Mouse (Mus musculus) ES-CJ7 (cell line): ENCODE measurements around the gene Sprr2j-ps.

Experiments
- DNase-seq: peaks from one replicate; pipeline ENCODE4 v3.0.0; 2011; ENCODE audit warnings: low read depth, low spot score

Sprr2j-ps gene

GRCm38 (mm10) chr3:92417782-92418181 is at the start of gene Sprr2j-ps:
Gene Sprr2j-ps (plus strand): TSS chr3:92418082.
- DNase-seq: no peak

- no peak for DNase-seq
These were observed 44.3 kb upstream of the Sprr2j-ps start for GRCm38 (mm10) chr3:92373613-92374012.

- DNase-seq: no peak
These were observed 32.5 kb upstream of the Sprr2j-ps start, which contains the start of gene Sprr2h for GRCm38 (mm10) chr3:92385385-92385784. Gene Sprr2h (plus strand): TSS chr3:92385685.

GRCm38 (mm10) chr3:92394301-92394700 is 23.6 kb upstream of the Sprr2j-ps start:
- DNase-seq: no peak

GRCm38 (mm10) chr3:92407691-92408090 is 10.2 kb upstream of the Sprr2j-ps start, which contains the start of gene Sprr2i:
Gene Sprr2i (plus strand): TSS chr3:92407991.
- DNase-seq: no peak

GRCm38 (mm10) chr3:92429323-92429722 is 11.4 kb downstream of the Sprr2j-ps start, which contains the start of gene Gm9774:
Gene Gm9774 (minus strand): TSS chr3:92429423.
- no peak for DNase-seq

- DNase-seq: no peak
These were observed 14.4 kb downstream of the Sprr2j-ps start, which contains the start of gene Sprr2k for GRCm38 (mm10) chr3:92432282-92432681. Gene Sprr2k (plus strand): TSS chr3:92432582.

- DNase-seq: no peak
These were observed 20.8 kb downstream of the Sprr2j-ps start, which contains the start of gene Sprr1b for GRCm38 (mm10) chr3:92438689-92439088. Gene Sprr1b (minus strand): TSS chr3:92438789.

- DNase-seq: no peak
These were observed 22.3 kb downstream of the Sprr2j-ps start for GRCm38 (mm10) chr3:92440177-92440576.

- DNase-seq: no peak
These were observed 37.3 kb downstream of the Sprr2j-ps start for GRCm38 (mm10) chr3:92455151-92455550.

- no peak for DNase-seq
These were observed 40.7 kb downstream of the Sprr2j-ps start, which contains the start of gene Sprr3 for GRCm38 (mm10) chr3:92458620-92459019. Gene Sprr3 (minus strand): TSS chr3:92458720.

GRCm38 (mm10) chr3:92466576-92466975 is 48.7 kb downstream of the Sprr2j-ps start:
- DNase-seq: no peak

GRCm38 (mm10) chr3:92467424-92467823 is 49.5 kb downstream of the Sprr2j-ps start:
- DNase-seq: no peak
